Mouse (Mus musculus): Measurements from ENCODE around the gene Notum.

DNA sequence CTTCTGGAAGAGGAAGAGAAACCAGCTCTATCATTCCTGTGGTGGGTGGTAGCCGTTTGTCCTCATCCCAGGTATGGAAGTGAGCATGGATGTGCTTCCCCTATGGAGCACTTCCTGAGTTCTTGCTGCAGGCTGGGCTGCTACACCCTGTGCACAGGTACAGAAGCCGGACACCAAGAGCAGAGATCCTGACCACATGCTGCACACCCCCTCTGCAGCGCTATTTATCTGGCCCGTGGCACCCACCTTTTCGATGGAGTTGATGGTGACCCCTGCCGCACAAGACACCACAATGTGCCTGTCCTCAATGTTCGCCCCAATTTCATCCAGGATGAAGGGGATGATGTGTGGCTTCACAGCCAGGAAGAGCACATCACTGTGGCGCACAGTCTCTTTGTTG, 19.1 kb downstream of the Notum start:
- TF ChIP-seq POLR2A (IDR thresholded peaks at IDR 0.05; ENCODE audit: low read depth, low read length) (no peak), CTCF (IDR thresholded peaks at IDR 0.05; ENCODE audit: extremely low read depth, insufficient read length, insufficient replicate concordance, low read depth, low read length) (no peak)

Data from small intestine, adult 2 months (tissue).